Mouse (Mus musculus) intestine, postnatal 0 days (tissue): Measurements from ENCODE around the gene Actn4. TPM values are rescaled to one million over a fixed set of nuclear protein-coding genes. Genes with fewer than 3 reads are reported as not detected.
A peak's percentile ranks its signal among the peaks of the same experiment; 100 is the strongest.

Experiments
- ATAC-seq: fragments of 200-750 bp; cut with Nextera tagmentation; 2 replicates; pipeline ENCODE4 v1.8.0; 2017; ENCODE audit warnings: mild to moderate bottlenecking, moderate TSS enrichment, moderate library complexity
- H3K27ac ChIP-seq: fragments of 300-500 bp; sonication (generic); 2 replicates; pipeline ENCODE4 v1.5.1; 2014; ENCODE audit warnings: mild to moderate bottlenecking, low read depth, low read length, moderate library complexity
- H3K27me3 ChIP-seq: fragments of 300-500 bp; sonication (generic); replicated peaks from 2 replicates; pipeline ENCODE4 v1.6.1; 2014; ENCODE audit warnings: low read length, mixed read lengths; ENCODE audit not compliant: control insufficient read depth, insufficient read depth
- H3K36me3 ChIP-seq: fragments of 300-500 bp; sonication (generic); 2 replicates; pipeline ENCODE4 v1.6.1; 2014; ENCODE audit warnings: mild to moderate bottlenecking, moderate library complexity; ENCODE audit not compliant: control insufficient read depth, insufficient read depth
- H3K4me1 ChIP-seq: fragments of 300-500 bp; sonication (generic); replicated peaks from 2 replicates; pipeline ENCODE4 v1.6.1; 2014; ENCODE audit warnings: antibody characterized with exemption, low read length, mixed read lengths; ENCODE audit not compliant: control insufficient read depth, insufficient read depth
- H3K4me2 ChIP-seq: fragments of 300-500 bp; sonication (generic); replicated peaks from 2 replicates; pipeline ENCODE4 v1.6.1; 2014; ENCODE audit warnings: low read depth, mild to moderate bottlenecking, moderate library complexity
- H3K4me3 ChIP-seq: fragments of 300-500 bp; sonication (generic); 2 replicates; pipeline ENCODE4 v1.5.1; 2014; ENCODE audit warnings: low read depth, low read length
- H3K9ac ChIP-seq: fragments of 300-500 bp; sonication (generic); 2 replicates; pipeline ENCODE4 v1.6.1; 2014; ENCODE audit warnings: mild to moderate bottlenecking, low read depth, low read length
- H3K9me3 ChIP-seq: fragments of 300-500 bp; sonication (generic); 2 replicates; pipeline ENCODE4 v1.6.1; 2016; ENCODE audit warnings: mixed run types; ENCODE audit not compliant: control insufficient read depth
- CTCF ChIP-seq: sonication (generic); IDR thresholded peaks from 2 replicates; pipeline ENCODE4 v1.5.1; 2016; ENCODE audit warnings: low read depth, mild to moderate bottlenecking, control low read depth, antibody characterized with exemption, moderate library complexity
- WGBS: fragments of 180-500 bp; shearing (Covaris S2); extraction: QIAGEN DNeasy Blood & Tissue Kit; methylation state at CpG from one replicate; pipeline ENCODE4 v1.1.7; 2014; 5-methylcytosine and 5-hydroxymethylcytosine counted together
- polyA plus RNA-seq: library from polyadenylated mRNA; unstranded; fragments of >200 nt; fragmentation: Nextera tagmentation; extraction: Ambion mirVana; gene quantifications from 2 replicates; pipeline ENCODE4 v1.2.1, GENCODE M21; 2015

Actn4 gene
- polyA plus RNA-seq, 1 experiment from 2014 or later = 293 TPM

DNA sequence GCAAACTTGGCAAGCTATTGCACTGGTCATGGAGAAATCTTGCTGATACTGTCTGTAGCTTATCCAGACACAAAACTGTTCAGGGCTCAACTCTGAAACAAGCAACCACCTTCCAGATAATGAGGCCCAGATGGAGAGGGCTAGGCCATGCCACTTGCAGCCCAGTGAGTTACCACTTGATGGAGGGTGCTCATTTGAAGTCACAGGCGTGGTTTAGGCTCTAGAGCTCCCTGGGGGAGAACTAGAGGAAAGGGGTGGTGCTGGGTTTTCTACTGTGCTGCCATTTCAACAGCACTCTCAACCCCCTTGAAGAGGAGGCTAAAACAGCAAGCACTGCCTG lies 15.9 kb downstream of the Actn4 start:
- H3K9me3 ChIP-seq = no peaks in the 10 kb centered on the region
- no peak for ATAC-seq
- peak overlapping the region; percentile 55 for H3K27ac ChIP-seq
- WGBS = 24% methylated on average over 1 of the region's 1 CpGs
- H3K4me3 ChIP-seq = no peak overlapping the region
- no peak for TF ChIP-seq CTCF
- H3K4me2 ChIP-seq = no peak overlapping the region
- H3K9ac ChIP-seq = peak overlapping the region; percentile 22; the same call in 1 of the 2 replicates
- H3K4me1 ChIP-seq = peaks cover 28% of the 10 kb centered on the region
- H3K27me3 ChIP-seq = no peaks in the 10 kb centered on the region
- peaks cover 18% of the 10 kb centered on the region for H3K36me3 ChIP-seq

DNA sequence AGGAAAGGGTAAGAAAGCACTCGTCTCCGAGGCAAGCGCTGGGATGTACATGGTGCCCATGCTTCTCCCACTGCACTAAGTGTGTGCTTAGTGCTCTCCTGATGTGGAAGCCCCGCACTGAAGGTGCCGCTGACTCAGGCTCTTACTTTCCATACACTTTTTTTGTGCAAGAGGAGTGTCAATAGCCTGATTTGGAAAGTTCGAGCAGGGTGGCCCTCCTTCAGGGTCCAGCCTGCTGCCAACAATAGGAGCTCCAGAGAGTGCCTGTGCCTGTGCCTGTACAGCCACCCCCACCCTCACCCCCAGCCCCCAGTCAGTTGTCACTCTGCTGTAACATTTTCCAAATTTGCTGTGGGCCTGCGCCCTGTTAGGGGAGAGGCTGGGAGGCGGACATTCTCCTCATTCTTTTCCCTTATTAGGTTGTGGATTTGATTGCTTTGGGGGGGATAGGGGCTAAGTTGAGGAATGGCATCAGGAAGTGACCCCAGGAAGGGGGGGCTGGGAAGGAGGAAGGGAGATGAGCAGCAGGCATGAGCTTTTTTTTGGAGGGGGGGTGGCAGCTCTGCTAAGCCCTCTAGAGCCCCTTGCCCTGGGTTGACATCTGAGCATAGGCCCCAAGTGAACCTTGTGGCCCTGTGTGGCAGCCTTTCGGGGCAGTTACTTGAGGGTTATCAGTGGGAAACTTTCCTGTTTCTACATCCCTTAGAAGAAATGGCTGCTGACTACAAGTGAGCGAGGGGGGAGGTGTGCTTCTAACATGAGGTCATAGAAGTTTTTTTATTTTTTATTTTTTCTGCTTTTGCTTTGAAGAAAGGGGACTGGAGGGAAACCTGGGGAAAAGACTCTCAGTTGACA lies 16.5 kb downstream of the Actn4 start:
- Histone ChIP-seq H3K27me3 (no peaks in the 10 kb centered on the region), H3K9ac (peak overlapping the region; percentile 22; the same call in 1 of the 2 replicates)

DNA sequence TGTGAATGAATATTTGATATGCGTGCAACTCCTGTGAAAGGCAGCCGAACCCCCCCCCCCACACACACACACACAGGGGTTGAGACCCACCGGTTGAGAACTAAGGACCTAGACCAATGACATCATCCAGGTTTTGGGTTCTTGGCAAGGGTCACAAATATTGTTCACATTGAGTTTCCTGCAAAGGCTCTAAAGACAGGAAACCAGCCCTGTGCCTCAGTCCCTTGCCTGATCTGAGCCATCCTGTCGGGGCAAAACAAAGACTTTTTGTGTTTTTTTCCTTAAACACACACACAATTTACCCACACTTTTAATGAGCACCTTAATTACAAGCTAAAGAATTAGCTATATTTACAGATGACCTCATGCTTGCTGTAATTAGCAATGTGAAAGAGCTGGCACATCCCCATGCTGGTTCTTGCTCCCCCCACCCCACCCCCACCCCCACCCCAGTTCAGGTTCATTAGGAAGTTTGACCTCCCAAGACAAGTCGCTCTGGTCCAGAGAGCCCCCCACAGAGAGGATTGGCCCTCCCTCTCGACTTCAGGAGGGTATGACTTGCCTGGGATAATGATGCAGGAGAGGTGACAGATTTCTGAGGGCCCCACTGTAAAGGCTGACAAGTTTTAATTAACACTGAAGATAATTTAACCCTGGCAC lies 17.3 kb downstream of the Actn4 start:
- Histone ChIP-seq H3K4me1 (peaks cover 32% of the 10 kb centered on the region), H3K27me3 (no peaks in the 10 kb centered on the region), H3K36me3 (peaks cover 17% of the 10 kb centered on the region), H3K27ac (peak overlapping the region; percentile 55), H3K9me3 (no peaks in the 10 kb centered on the region), H3K4me3 (no peak overlapping the region), H3K4me2 (peak overlapping the region; percentile 27; the same call in 1 of the 2 replicates), H3K9ac (no peak overlapping the region)
- ATAC-seq = no peak
- WGBS = 50% methylated on average over 6 of the region's 6 CpGs
- no peak for TF ChIP-seq CTCF

More for the DNA sequence above, 16.5 kb downstream of the Actn4 start:
- H3K9me3 ChIP-seq = no peaks in the 10 kb centered on the region
- H3K27ac ChIP-seq = peak overlapping the region; percentile 55
- H3K4me3 ChIP-seq = no peak overlapping the region
- TF ChIP-seq CTCF = no peak
- H3K4me1 ChIP-seq = peaks cover 29% of the 10 kb centered on the region
- 35% methylated on average over 10 of the region's 10 CpGs for WGBS
- ATAC-seq = no peak
- H3K36me3 ChIP-seq = peaks cover 18% of the 10 kb centered on the region
- peak overlapping the region; percentile 27; the same call in 1 of the 2 replicates for H3K4me2 ChIP-seq

DNA sequence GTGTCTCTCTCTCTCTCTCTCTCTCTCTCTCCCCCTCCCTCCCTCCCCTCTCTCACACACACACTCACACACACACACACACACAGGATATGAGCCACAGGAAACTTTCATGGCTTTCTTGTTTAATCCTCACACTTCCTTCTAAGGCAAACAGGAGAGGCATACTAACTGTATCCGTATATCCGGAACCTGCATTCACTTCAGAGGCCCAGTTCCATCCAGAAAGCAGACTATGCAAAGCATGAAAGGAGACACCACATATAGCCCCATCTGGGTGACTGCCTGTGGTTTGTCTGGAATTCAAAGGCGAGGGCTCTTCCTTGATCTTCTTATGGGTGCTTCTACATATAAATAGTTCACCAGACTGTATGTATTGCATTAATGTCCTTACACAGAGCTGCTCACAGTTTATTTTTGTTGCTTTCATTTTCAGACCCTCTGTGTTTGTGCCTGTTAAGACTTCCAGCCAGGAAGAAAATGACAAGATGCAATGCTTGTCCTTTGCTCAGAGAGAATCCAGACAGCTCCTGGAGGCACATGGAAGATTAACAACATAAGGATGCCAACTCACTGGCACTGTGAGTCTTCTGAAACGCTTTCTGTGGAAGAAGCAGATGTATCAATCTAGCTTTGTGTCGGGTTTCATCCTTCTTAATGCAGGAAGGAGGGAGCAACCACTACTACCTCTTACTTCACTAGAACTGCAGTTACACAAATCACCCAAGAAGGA lies 18.5 kb downstream of the Actn4 start:
- H3K4me3 ChIP-seq = no peak overlapping the region
- 0 out of 2 replicates have a peak overlapping the region, but pooled peaks have one; percentile 10 for H3K4me2 ChIP-seq
- 39% methylated on average over 5 of the region's 5 CpGs for WGBS
- no peak for TF ChIP-seq CTCF
- peaks cover 12% of the 10 kb centered on the region; the same call in 1 of the 2 replicates for H3K36me3 ChIP-seq
- ATAC-seq = no peak
- H3K27me3 ChIP-seq = no peaks in the 10 kb centered on the region
- no peak overlapping the region for H3K9ac ChIP-seq
- peak overlapping the region; percentile 74 for H3K27ac ChIP-seq
- H3K9me3 ChIP-seq = no peaks in the 10 kb centered on the region
- peaks cover 36% of the 10 kb centered on the region for H3K4me1 ChIP-seq

DNA sequence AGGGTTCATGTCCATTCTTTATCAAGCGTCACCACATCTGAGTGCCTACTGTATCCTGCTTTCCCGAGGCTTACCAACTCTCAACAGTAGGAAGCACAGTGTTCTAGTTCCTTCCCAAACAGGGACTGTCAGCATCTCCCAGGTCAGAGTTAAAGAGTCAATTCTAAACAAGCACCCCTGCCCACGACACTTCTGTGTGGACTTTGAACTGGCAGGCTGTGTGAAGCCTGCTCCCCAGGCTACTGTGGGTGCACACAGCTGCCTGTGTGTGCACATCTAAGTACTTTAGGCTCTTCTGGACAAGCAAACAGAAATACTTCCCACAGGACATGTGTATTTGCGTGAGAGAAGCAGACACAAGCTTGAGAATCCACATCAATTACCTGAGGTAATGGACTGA lies 20.6 kb downstream of the Actn4 start:
- Histone ChIP-seq H3K4me1 (peaks cover 42% of the 10 kb centered on the region), H3K4me2 (0 out of 2 replicates have a peak overlapping the region, but pooled peaks have one; percentile 9), H3K36me3 (peaks cover 12% of the 10 kb centered on the region), H3K27ac (peak overlapping the region; percentile 74), H3K27me3 (no peaks in the 10 kb centered on the region), H3K4me3 (no peak overlapping the region), H3K9ac (no peak overlapping the region), H3K9me3 (no peaks in the 10 kb centered on the region)
- no peak for ATAC-seq
- no peak for TF ChIP-seq CTCF
- WGBS = 28% methylated on average over 4 of the region's 4 CpGs

DNA sequence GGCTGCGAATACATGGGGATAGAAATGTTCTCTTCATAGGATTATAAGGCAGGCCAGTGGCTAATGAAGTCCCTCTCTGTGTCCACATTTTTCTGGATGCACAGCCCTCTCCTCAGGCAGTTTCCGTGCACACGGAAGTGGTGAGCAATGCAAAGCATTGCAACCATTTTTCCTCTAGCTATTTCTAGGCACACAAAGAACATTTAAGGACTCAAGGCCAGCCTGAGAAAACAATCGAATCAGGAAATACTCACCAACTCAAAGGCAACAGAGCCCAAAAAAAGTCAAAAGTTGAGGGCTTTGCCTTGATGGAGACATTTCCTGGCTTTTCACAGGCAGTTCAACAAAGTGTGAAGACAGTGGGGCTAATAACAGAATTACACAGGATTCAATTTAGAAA lies 21.0 kb downstream of the Actn4 start:
- no peaks in the 10 kb centered on the region for H3K9me3 ChIP-seq
- no peak overlapping the region for H3K4me3 ChIP-seq
- TF ChIP-seq CTCF = no peak
- no peaks in the 10 kb centered on the region for H3K27me3 ChIP-seq
- no peak overlapping the region for H3K9ac ChIP-seq
- ATAC-seq = no peak
- WGBS = 47% methylated on average over 4 of the region's 4 CpGs
- peak overlapping the region; percentile 74 for H3K27ac ChIP-seq
- no peak overlapping the region for H3K4me2 ChIP-seq
- H3K36me3 ChIP-seq = peaks cover 12% of the 10 kb centered on the region
- peaks cover 46% of the 10 kb centered on the region for H3K4me1 ChIP-seq
